Mouse (Mus musculus) regulatory T cell (primary cell): ENCODE data around the gene Cpsf6.

Experiments
- in situ Hi-C: fragments of 300-600 bp; cut with MboI, MseI; formaldehyde crosslinking; loops from one replicate; pipeline ENCODE4 v1.15.1; 2025; ENCODE audit warnings: high pct_unique_total_duplicates

Gene Cpsf6

GRCm38 (mm10) chr10:117413562-117414527 is 34.0 kb upstream of the Cpsf6 start:
- in situ Hi-C loops: no loop called here

GRCm38 (mm10) chr10:117412474-117413057 is 32.8 kb upstream of the Cpsf6 start:
- in situ Hi-C loops: no loop called here

GRCm38 (mm10) chr10:117411716-117412473 is 32.1 kb upstream of the Cpsf6 start:
- in situ Hi-C loops: no loop called here

- in situ Hi-C loops: no loop called here
These were observed 31.3 kb upstream of the Cpsf6 start for GRCm38 (mm10) chr10:117411131-117411530.

- in situ Hi-C loops: no loop called here
These were observed 30.8 kb upstream of the Cpsf6 start for GRCm38 (mm10) chr10:117410481-117411048.

- in situ Hi-C loops: no loop called here
These were observed 29.8 kb upstream of the Cpsf6 start for GRCm38 (mm10) chr10:117409373-117410354.

GRCm38 (mm10) chr10:117408545-117409372 is 28.9 kb upstream of the Cpsf6 start:
- in situ Hi-C loops: no loop called here

- in situ Hi-C loops: no loop called here
These were observed 28.0 kb upstream of the Cpsf6 start for GRCm38 (mm10) chr10:117407734-117408288.

GRCm38 (mm10) chr10:117406843-117407733 is 27.3 kb upstream of the Cpsf6 start:
- in situ Hi-C loops: no loop called here

GRCm38 (mm10) chr10:117406283-117406588 is 26.4 kb upstream of the Cpsf6 start:
- in situ Hi-C loops: no loop called here

GRCm38 (mm10) chr10:117405526-117406282 is 25.9 kb upstream of the Cpsf6 start:
- in situ Hi-C loops: no loop called here

GRCm38 (mm10) chr10:117404384-117404783 is 24.6 kb upstream of the Cpsf6 start:
- in situ Hi-C loops: no loop called here

GRCm38 (mm10) chr10:117403344-117403953 is 23.6 kb upstream of the Cpsf6 start:
- in situ Hi-C loops: no loop called here

GRCm38 (mm10) chr10:117402403-117403333 is 22.9 kb upstream of the Cpsf6 start:
- in situ Hi-C loops: no loop called here

- in situ Hi-C loops: no loop called here
These were observed 21.5 kb upstream of the Cpsf6 start for GRCm38 (mm10) chr10:117401364-117401763.

- in situ Hi-C loops: no loop called here
These were observed 20.6 kb upstream of the Cpsf6 start for GRCm38 (mm10) chr10:117400246-117400954.
